Mouse (Mus musculus): ENCODE measurements around the gene Adarb2.
A peak's percentile ranks its signal among the peaks of the same experiment; 100 is the strongest.

Adarb2 gene

GRCm38 (mm10) chr13:8202681-8203476 lies at the start of gene Adarb2:
Adarb2 (plus strand) TSS chr13:8202866.
- peak; percentile 77 for ATAC-seq (ENCODE audit: insufficient number of reproducible peaks, low FRiP score, low TSS enrichment)

GRCm38 (mm10) chr13:8173800-8174199 lies 28.9 kb upstream of the Adarb2 start:
- no peak for ATAC-seq (ENCODE audit: insufficient number of reproducible peaks, low FRiP score, low TSS enrichment)

- ATAC-seq (ENCODE audit: insufficient number of reproducible peaks, low FRiP score, low TSS enrichment): no peak
Observed at GRCm38 (mm10) chr13:8191977-8192376, 10.7 kb upstream of the Adarb2 start.

GRCm38 (mm10) chr13:8199186-8199880 lies 3.3 kb upstream of the Adarb2 start:
- no peak for ATAC-seq (ENCODE audit: insufficient number of reproducible peaks, low FRiP score, low TSS enrichment)

- ATAC-seq (ENCODE audit: insufficient number of reproducible peaks, low FRiP score, low TSS enrichment): no peak
Observed at GRCm38 (mm10) chr13:8203477-8203813, 779 bp downstream of the Adarb2 start.

GRCm38 (mm10) chr13:8207337-8207736 lies 4.7 kb downstream of the Adarb2 start:
- no peak for ATAC-seq (ENCODE audit: insufficient number of reproducible peaks, low FRiP score, low TSS enrichment)

GRCm38 (mm10) chr13:8210776-8211175 lies 8.1 kb downstream of the Adarb2 start:
- ATAC-seq (ENCODE audit: insufficient number of reproducible peaks, low FRiP score, low TSS enrichment): no peak

- no peak for ATAC-seq (ENCODE audit: insufficient number of reproducible peaks, low FRiP score, low TSS enrichment)
Observed at GRCm38 (mm10) chr13:8238871-8239270, 36.2 kb downstream of the Adarb2 start.

- ATAC-seq (ENCODE audit: insufficient number of reproducible peaks, low FRiP score, low TSS enrichment): no peak
Observed at GRCm38 (mm10) chr13:8248016-8248667, 45.5 kb downstream of the Adarb2 start.

- peak; percentile 80; the same call in 1 of the 2 replicates for ATAC-seq (ENCODE audit: insufficient number of reproducible peaks, low FRiP score, low TSS enrichment)
Observed at GRCm38 (mm10) chr13:8272158-8272945, 69.7 kb downstream of the Adarb2 start.

GRCm38 (mm10) chr13:8283116-8283515 lies 80.5 kb downstream of the Adarb2 start:
- no peak for ATAC-seq (ENCODE audit: insufficient number of reproducible peaks, low FRiP score, low TSS enrichment)

- no peak for ATAC-seq (ENCODE audit: insufficient number of reproducible peaks, low FRiP score, low TSS enrichment)
Observed at GRCm38 (mm10) chr13:8316347-8317141, 113.9 kb downstream of the Adarb2 start.

GRCm38 (mm10) chr13:8333589-8334455 lies 131.2 kb downstream of the Adarb2 start:
- no peak for ATAC-seq (ENCODE audit: insufficient number of reproducible peaks, low FRiP score, low TSS enrichment)

- no peak for ATAC-seq (ENCODE audit: insufficient number of reproducible peaks, low FRiP score, low TSS enrichment)
Observed at GRCm38 (mm10) chr13:8334580-8334979, 131.9 kb downstream of the Adarb2 start.

- ATAC-seq (ENCODE audit: insufficient number of reproducible peaks, low FRiP score, low TSS enrichment): no peak
Observed at GRCm38 (mm10) chr13:8341086-8341807, 138.6 kb downstream of the Adarb2 start.

- ATAC-seq (ENCODE audit: insufficient number of reproducible peaks, low FRiP score, low TSS enrichment): no peak
Observed at GRCm38 (mm10) chr13:8347147-8347546, 144.5 kb downstream of the Adarb2 start.

GRCm38 (mm10) chr13:8352341-8352740 lies 149.7 kb downstream of the Adarb2 start:
- ATAC-seq (ENCODE audit: insufficient number of reproducible peaks, low FRiP score, low TSS enrichment): peak; percentile 75

GRCm38 (mm10) chr13:8352952-8353351 lies 150.3 kb downstream of the Adarb2 start:
- peak; percentile 26; the same call in 1 of the 2 replicates for ATAC-seq (ENCODE audit: insufficient number of reproducible peaks, low FRiP score, low TSS enrichment)

Data from cerebellum, adult (tissue).